Mouse (Mus musculus): ENCODE measurements around the gene Cutc. TPM values are rescaled to one million over a fixed set of nuclear protein-coding genes. Genes with fewer than 3 reads are reported as not detected.

Gene Cutc
- total RNA-seq, 2 experiments from 2014 or later: 4.6 to 8.8 TPM

- no peak for DNase-seq
Measured at GRCm38 (mm10) chr19:43795511-43795910, 42.7 kb downstream of the Cutc start.

GRCm38 (mm10) chr19:43797216-43797615 lies 44.4 kb downstream of the Cutc start:
- no peak for DNase-seq

- DNase-seq: no peak
Measured at GRCm38 (mm10) chr19:43801427-43802051, 48.7 kb downstream of the Cutc start.

GRCm38 (mm10) chr19:43803866-43804265 lies 51.1 kb downstream of the Cutc start:
- DNase-seq: no peak

- DNase-seq: no peak
Measured at GRCm38 (mm10) chr19:43809331-43809730, 56.5 kb downstream of the Cutc start.

GRCm38 (mm10) chr19:43811419-43811818 lies 58.6 kb downstream of the Cutc start:
- DNase-seq: no peak

- DNase-seq: no peak
Measured at GRCm38 (mm10) chr19:43813315-43813714, 60.5 kb downstream of the Cutc start.

- no peak for DNase-seq
Measured at GRCm38 (mm10) chr19:43815661-43816414, 63.0 kb downstream of the Cutc start.

Other genes starting within 250 kb of the Cutc start
- 100 to 1,000 TPM; 308 to 355 TPM for gene Got1, start 228.4 kb upstream of the Cutc start, total RNA-seq (2021)
- gene Nkx2-3, start 140.7 kb upstream of the Cutc start, total RNA-seq (2021): not detected
- gene Slc25a28, start 78.1 kb upstream of the Cutc start, total RNA-seq (2021): 10 to 100 TPM; 43.3 to 43.6 TPM
- 10 to 100 TPM; 20.1 to 21.6 TPM for gene Entpd7, start 63.3 kb upstream of the Cutc start, total RNA-seq (2021)
- 10 to 100 TPM; 15.1 to 17.9 TPM for gene Cox15, start within 50 bp of the Cutc start, total RNA-seq (2021)
- gene Abcc2, start 29.2 kb downstream of the Cutc start, total RNA-seq (2021): not detected
- 10 to 100 TPM in 1 of 2 experiments, 1 to 10 TPM in 1; 8.1 to 10.1 TPM for gene Dnmbp, start 187.2 kb downstream of the Cutc start, total RNA-seq (2021)
- gene Cpn1, start 233.6 kb downstream of the Cutc start, total RNA-seq (2021): under 1 TPM in 1 of 2 experiments, not detected in 1; 0.33 TPM

All from layer of hippocampus, postnatal 36 days (tissue).